Mouse (Mus musculus) neural tube, embryonic 13.5 days (tissue): Measurements from ENCODE around the gene Col6a1. TPM values are rescaled to one million over a fixed set of nuclear protein-coding genes. Genes with fewer than 3 reads are reported as not detected.
A peak's percentile ranks its signal among the peaks of the same experiment; 100 is the strongest.
"Not testable (repeated sequence)": the region's sequence is repeated elsewhere in the genome, so short reads cannot be mapped to it uniquely, and the experiment has no call there.

Experiments used
- ATAC-seq: fragments of 200-750 bp; cut with Nextera tagmentation; 2 replicates; pipeline ENCODE4 v1.8.0; 2017; ENCODE audit warnings: low read depth, mild to moderate bottlenecking, moderate TSS enrichment, moderate library complexity
- H3K27ac ChIP-seq: fragments of 300-500 bp; sonication (generic); replicated peaks from 2 replicates; pipeline ENCODE4 v1.5.1; 2015; ENCODE audit warnings: moderate library complexity, mild to moderate bottlenecking, inconsistent platforms
- H3K27me3 ChIP-seq: fragments of 300-500 bp; sonication (generic); 2 replicates; pipeline ENCODE4 v1.6.1; 2015; ENCODE audit warnings: mild to moderate bottlenecking, inconsistent platforms
- H3K36me3 ChIP-seq: fragments of 300-500 bp; sonication (generic); 2 replicates; pipeline ENCODE4 v1.6.1; 2015; ENCODE audit warnings: mild to moderate bottlenecking, inconsistent platforms
- H3K4me1 ChIP-seq: fragments of 300-500 bp; sonication (generic); replicated peaks from 2 replicates; pipeline ENCODE4 v1.6.1; 2015; ENCODE audit warnings: inconsistent platforms
- H3K4me2 ChIP-seq: fragments of 300-500 bp; sonication (generic); 2 replicates; pipeline ENCODE4 v1.6.1; 2015; ENCODE audit warnings: inconsistent platforms, mild to moderate bottlenecking, moderate library complexity
- H3K4me3 ChIP-seq: fragments of 300-500 bp; sonication (generic); 2 replicates; pipeline ENCODE4 v1.5.1; 2015; ENCODE audit warnings: mild to moderate bottlenecking, inconsistent platforms
- H3K9ac ChIP-seq: fragments of 300-500 bp; sonication (generic); 2 replicates; pipeline ENCODE4 v1.6.1; 2015; ENCODE audit warnings: moderate library complexity, mild to moderate bottlenecking, inconsistent platforms
- H3K9me3 ChIP-seq: fragments of 300-500 bp; sonication (generic); 2 replicates; pipeline ENCODE4 v1.6.1; 2016; ENCODE audit warnings: inconsistent platforms
- WGBS: fragments of 180-500 bp; shearing (Covaris S2); methylation state at CpG from one replicate; pipeline ENCODE4 v1.1.7; 2015; 5-methylcytosine and 5-hydroxymethylcytosine counted together
- polyA plus RNA-seq: library from polyadenylated mRNA; unstranded; fragments of >200 nt; fragmentation: Nextera tagmentation; extraction: Ambion mirVana; gene quantifications from 2 replicates; pipeline ENCODE4 v1.2.1, GENCODE M21; 2015

Gene Col6a1
- polyA plus RNA-seq, result 28.1 and 36.0 TPM in 2 replicates

DNA sequence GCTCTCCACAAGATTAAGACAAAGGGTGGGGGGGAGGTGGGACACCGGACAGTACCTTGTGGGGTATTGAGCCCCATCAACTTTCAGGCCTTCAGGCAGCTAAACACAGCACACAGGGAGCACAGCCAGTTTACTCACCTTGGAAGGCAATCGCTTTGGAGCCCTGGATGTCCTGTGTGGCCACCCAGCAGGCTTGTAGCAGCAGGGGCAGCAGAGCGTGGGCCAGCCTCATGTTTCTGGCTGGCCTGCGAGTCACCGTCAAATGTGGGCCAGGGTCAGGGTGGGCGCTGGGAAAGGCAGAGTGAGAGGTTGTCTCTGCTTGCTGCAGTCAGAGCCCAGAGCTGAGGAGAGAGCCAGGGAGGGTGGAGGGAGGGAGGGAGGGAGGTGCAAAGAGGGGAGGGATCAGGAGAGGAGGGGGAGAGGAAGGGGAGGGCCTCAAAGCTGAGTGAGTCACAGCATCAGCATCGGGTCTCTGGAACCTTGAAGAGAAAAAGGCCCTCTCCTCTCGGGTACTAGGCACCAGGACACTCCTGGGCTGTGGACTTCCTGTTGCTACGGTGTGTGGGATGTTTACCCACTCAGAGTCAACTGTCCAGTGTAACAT is at the start of gene Col6a1:
Col6a1 (minus strand) TSS at position 487 of the 604 bp plus-strand sequence.
- ATAC-seq, result no peak
- Histone ChIP-seq H3K9ac (peak within 1 kb of the TSS; percentile 55), H3K4me3 (peak within 1 kb of the TSS; percentile 22)

GRCm38 (mm10) chr10:76771624-76772023 is 45.7 kb upstream of the Col6a1 start:
- no peak for ATAC-seq
- Histone ChIP-seq H3K4me2 (no peak overlapping the region), H3K4me3 (no peak overlapping the region), H3K27ac (no peak overlapping the region), H3K9ac (no peak overlapping the region), H3K9me3 (no peaks in the 10 kb centered on the region), H3K27me3 (no peaks in the 10 kb centered on the region), H3K36me3 (peaks cover 28% of the 10 kb centered on the region), H3K4me1 (no peaks in the 10 kb centered on the region)
- 98% methylated on average over 3 of the region's 3 CpGs for WGBS

More for the DNA sequence above, at the start of gene Col6a1:
- Histone ChIP-seq H3K4me1 (peaks cover 10% of the 10 kb centered on the region), H3K27me3 (no peaks in the 10 kb centered on the region), H3K36me3 (no peaks in the 10 kb centered on the region), H3K9me3 (no peaks in the 10 kb centered on the region), H3K27ac (no peak within 1 kb of the TSS), H3K4me2 (peak within 1 kb of the TSS; percentile 30)
- WGBS, result 41% methylated on average over 9 of the region's 9 CpGs

DNA sequence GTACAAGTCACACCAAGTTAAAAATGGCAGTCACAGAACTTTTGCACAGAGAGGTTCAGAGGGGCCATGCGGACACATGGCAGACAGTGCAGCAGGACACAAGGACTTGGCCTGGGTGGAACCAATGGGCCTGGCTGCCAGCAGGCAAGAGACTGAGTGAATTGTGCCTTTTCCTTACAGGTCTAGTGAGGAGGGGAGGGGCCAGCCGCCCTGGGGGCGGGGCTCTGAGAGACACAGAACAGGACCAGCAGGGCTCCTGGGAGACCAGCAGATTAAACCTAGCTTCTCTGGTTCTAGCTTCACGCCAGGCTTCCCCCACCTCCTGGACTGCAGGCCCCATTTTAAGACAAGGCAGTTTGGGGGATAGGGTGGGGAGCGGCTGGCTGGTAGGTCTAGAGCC is 45.1 kb upstream of the Col6a1 start:
- WGBS, result 68% methylated on average over 5 of the region's 5 CpGs

DNA sequence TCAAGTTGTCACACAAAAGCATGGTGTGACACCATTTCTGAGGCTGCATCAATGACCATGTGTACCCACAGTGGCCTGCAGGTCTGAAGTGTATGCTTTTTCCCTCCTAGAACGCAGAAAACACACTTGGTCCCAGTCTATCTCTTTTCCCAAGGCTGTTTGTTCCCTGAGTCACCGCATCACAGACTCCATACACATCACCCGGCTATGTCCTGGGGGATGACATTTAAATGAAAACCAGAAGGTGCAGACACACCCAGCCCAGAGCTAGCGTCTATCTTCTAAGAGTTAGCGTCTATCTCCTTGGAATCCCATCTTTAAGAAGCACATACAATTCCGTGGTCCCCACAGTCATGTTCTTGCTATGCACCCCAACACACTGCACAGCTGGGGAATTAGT is 43.6 kb upstream of the Col6a1 start:
- ATAC-seq, result no peak
- Histone ChIP-seq H3K4me1 (no peaks in the 10 kb centered on the region), H3K9ac (no peak overlapping the region), H3K27ac (no peak overlapping the region), H3K36me3 (peaks cover 45% of the 10 kb centered on the region), H3K27me3 (no peaks in the 10 kb centered on the region), H3K9me3 (no peaks in the 10 kb centered on the region), H3K4me2 (no peak overlapping the region), H3K4me3 (no peak overlapping the region)
- WGBS, result 90% methylated on average over 6 of the region's 6 CpGs

More for the DNA sequence above, 45.1 kb upstream of the Col6a1 start:
- H3K27ac ChIP-seq, result no peak overlapping the region
- H3K36me3 ChIP-seq, result peaks cover 33% of the 10 kb centered on the region
- H3K9me3 ChIP-seq, result no peaks in the 10 kb centered on the region
- H3K4me1 ChIP-seq, result no peaks in the 10 kb centered on the region
- ATAC-seq, result no peak
- no peak overlapping the region for H3K4me2 ChIP-seq
- no peaks in the 10 kb centered on the region for H3K27me3 ChIP-seq
- H3K9ac ChIP-seq, result no peak overlapping the region
- no peak overlapping the region for H3K4me3 ChIP-seq

DNA sequence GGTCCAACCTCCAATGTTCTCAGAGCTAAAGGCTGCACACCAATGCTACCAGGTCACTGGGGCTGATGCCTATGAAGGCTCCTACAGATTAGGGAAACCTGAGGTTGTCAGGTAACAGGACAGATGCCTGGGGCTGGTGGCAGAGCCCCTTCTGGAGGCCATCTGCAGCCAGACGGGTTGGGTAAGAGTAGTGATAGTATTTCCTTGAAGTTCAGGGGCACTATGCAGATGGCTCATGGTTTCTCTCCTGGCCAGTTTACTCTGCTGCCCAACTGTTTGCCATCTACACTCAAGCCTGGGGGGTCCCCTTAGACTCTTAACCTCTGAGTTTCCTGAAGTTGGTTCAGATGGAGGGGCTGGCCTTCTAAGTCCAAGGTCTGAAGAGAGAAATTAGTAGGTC is 40.2 kb upstream of the Col6a1 start:
- Histone ChIP-seq H3K9me3 (no peaks in the 10 kb centered on the region), H3K9ac (no peak overlapping the region), H3K4me2 (no peak overlapping the region), H3K4me3 (no peak overlapping the region), H3K36me3 (peaks cover 40% of the 10 kb centered on the region), H3K27ac (no peak overlapping the region), H3K27me3 (no peaks in the 10 kb centered on the region), H3K4me1 (no peaks in the 10 kb centered on the region)
- ATAC-seq, result no peak
- WGBS, result 74% methylated on average over 1 of the region's 1 CpGs

- H3K4me3 ChIP-seq, result no peak overlapping the region
- 90% methylated on average over 4 of the region's 4 CpGs for WGBS
- H3K9ac ChIP-seq, result no peak overlapping the region
- no peaks in the 10 kb centered on the region for H3K4me1 ChIP-seq
- H3K27me3 ChIP-seq, result no peaks in the 10 kb centered on the region
- no peak for ATAC-seq
- H3K27ac ChIP-seq, result no peak overlapping the region
- H3K36me3 ChIP-seq, result peaks cover 40% of the 10 kb centered on the region
- H3K9me3 ChIP-seq, result no peaks in the 10 kb centered on the region
- H3K4me2 ChIP-seq, result no peak overlapping the region
These were observed 39.0 kb upstream of the Col6a1 start for GRCm38 (mm10) chr10:76764927-76765326.

GRCm38 (mm10) chr10:76763016-76763415 is 37.0 kb upstream of the Col6a1 start:
- H3K9ac ChIP-seq, result no peak overlapping the region
- no peaks in the 10 kb centered on the region for H3K27me3 ChIP-seq
- H3K36me3 ChIP-seq, result peaks cover 43% of the 10 kb centered on the region
- no peak overlapping the region for H3K4me2 ChIP-seq
- ATAC-seq, result no peak
- 94% methylated on average over 12 of the region's 12 CpGs for WGBS
- no peak overlapping the region for H3K27ac ChIP-seq
- H3K4me3 ChIP-seq, result no peak overlapping the region
- H3K9me3 ChIP-seq, result no peaks in the 10 kb centered on the region
- H3K4me1 ChIP-seq, result no peaks in the 10 kb centered on the region

GRCm38 (mm10) chr10:76762411-76762810 is 36.4 kb upstream of the Col6a1 start:
- Histone ChIP-seq H3K9ac (no peak overlapping the region), H3K9me3 (no peaks in the 10 kb centered on the region), H3K4me3 (no peak overlapping the region), H3K36me3 (peaks cover 41% of the 10 kb centered on the region), H3K4me1 (no peaks in the 10 kb centered on the region), H3K27ac (no peak overlapping the region), H3K27me3 (no peaks in the 10 kb centered on the region), H3K4me2 (no peak overlapping the region)
- 94% methylated on average over 7 of the region's 7 CpGs for WGBS
- ATAC-seq, result no peak

DNA sequence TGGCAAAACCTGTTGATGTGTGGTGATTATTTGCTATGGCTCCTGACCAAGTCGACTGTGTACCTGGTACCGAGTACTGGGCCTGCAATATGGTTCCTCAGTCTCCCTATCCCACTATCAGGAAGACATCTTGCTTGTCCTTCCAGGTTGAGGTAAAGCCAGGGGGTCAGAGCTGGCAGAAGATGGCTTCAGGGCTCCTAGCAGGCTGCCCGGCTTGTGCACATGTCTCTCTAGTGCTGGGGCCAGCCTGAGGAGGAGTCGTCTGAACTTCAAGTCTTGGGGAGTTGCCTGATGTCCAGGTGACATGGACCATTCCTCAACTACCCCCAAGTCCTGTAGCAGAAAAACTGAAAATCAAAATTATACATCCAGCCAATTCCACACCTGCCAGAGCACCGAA is 33.9 kb upstream of the Col6a1 start:
- H3K27me3 ChIP-seq, result no peaks in the 10 kb centered on the region
- no peak overlapping the region for H3K9ac ChIP-seq
- no peak for ATAC-seq
- H3K27ac ChIP-seq, result no peak overlapping the region
- no peak overlapping the region for H3K4me3 ChIP-seq
- no peaks in the 10 kb centered on the region for H3K9me3 ChIP-seq
- 96% methylated on average over 5 of the region's 5 CpGs for WGBS
- H3K4me1 ChIP-seq, result no peaks in the 10 kb centered on the region
- no peak overlapping the region for H3K4me2 ChIP-seq
- H3K36me3 ChIP-seq, result 0 out of 2 replicates have a peak, but pooled peaks cover 17% of the 10 kb centered on the region

GRCm38 (mm10) chr10:76753640-76754039 is 27.7 kb upstream of the Col6a1 start:
- Histone ChIP-seq H3K4me3 (no peak overlapping the region), H3K9ac (no peak overlapping the region), H3K9me3 (0 out of 2 replicates have a peak, but pooled peaks cover 1% of the 10 kb centered on the region), H3K4me2 (no peak overlapping the region), H3K36me3 (no peaks in the 10 kb centered on the region), H3K4me1 (no peaks in the 10 kb centered on the region), H3K27ac (no peak overlapping the region), H3K27me3 (no peaks in the 10 kb centered on the region)
- WGBS, result 88% methylated on average over 3 of the region's 3 CpGs
- no peak for ATAC-seq

- not testable (repeated sequence) for H3K27ac ChIP-seq, H3K27me3 ChIP-seq, H3K4me1 ChIP-seq, H3K9ac ChIP-seq, ATAC-seq, H3K4me2 ChIP-seq, H3K9me3 ChIP-seq, H3K4me3 ChIP-seq, H3K36me3 ChIP-seq
- 57% methylated on average over 11 of the region's 11 CpGs for WGBS
These were observed 18.3 kb upstream of the Col6a1 start for GRCm38 (mm10) chr10:76744267-76744666.

DNA sequence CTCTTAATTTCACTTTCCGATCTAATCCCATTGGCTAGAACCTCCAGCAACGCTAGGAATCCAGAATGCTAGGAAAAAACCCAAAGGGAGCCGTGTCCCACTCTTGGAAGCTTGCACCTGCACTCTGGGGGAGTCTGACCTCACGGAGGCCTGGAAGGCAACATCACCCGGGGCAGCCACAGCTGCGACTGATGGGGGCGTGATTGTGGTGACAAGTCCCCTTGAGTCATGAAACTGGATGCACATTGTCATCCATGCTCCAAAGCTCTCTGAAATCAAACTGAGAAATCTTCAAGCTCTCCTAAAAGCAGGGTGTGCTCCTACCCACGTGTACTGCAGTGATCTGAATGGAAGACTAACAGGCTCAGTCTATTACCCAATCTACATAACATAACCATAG is 10.8 kb upstream of the Col6a1 start:
- H3K27me3 ChIP-seq, result no peaks in the 10 kb centered on the region
- H3K9me3 ChIP-seq, result no peaks in the 10 kb centered on the region
- H3K36me3 ChIP-seq, result no peaks in the 10 kb centered on the region
- 75% methylated on average over 8 of the region's 8 CpGs for WGBS
- peaks cover 20% of the 10 kb centered on the region for H3K4me1 ChIP-seq
- H3K4me3 ChIP-seq, result no peak overlapping the region
- H3K4me2 ChIP-seq, result no peak overlapping the region
- no peak for ATAC-seq
- no peak overlapping the region for H3K27ac ChIP-seq
- no peak overlapping the region for H3K9ac ChIP-seq

DNA sequence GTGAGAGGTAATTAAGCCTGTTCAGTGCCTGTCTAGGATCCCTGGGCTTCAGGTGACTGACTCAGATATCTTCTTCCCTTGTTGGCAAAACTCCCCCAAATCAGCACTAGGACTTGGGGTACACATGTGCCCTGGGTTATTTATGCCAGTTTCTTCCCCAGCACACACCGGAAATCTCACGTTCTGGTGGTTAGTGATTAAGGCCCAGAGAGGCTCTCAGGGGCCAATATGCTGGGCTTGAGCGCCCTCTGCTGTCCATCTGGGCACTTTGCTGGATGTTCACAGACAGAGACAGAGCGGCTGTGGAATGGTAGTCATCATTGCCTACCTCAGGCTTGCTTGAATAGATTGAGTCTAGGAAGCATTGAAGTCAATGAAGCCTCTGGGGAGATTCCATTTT is 9.0 kb upstream of the Col6a1 start:
- ATAC-seq, result peak; percentile 75
- Histone ChIP-seq H3K9ac (no peak overlapping the region), H3K9me3 (no peaks in the 10 kb centered on the region), H3K4me1 (peaks cover 35% of the 10 kb centered on the region), H3K4me2 (no peak overlapping the region), H3K36me3 (no peaks in the 10 kb centered on the region), H3K27me3 (no peaks in the 10 kb centered on the region), H3K4me3 (no peak overlapping the region), H3K27ac (no peak overlapping the region)
- WGBS, result under 1% methylated on average over 4 of the region's 4 CpGs
